Mouse (Mus musculus) retina, postnatal 1 day (tissue): ENCODE results near the gene Pbx1.

ENCODE experiments used
- DNase-seq: peaks from one replicate; pipeline ENCODE4 v3.0.0-alpha.2; 2012

Pbx1 gene

DNA sequence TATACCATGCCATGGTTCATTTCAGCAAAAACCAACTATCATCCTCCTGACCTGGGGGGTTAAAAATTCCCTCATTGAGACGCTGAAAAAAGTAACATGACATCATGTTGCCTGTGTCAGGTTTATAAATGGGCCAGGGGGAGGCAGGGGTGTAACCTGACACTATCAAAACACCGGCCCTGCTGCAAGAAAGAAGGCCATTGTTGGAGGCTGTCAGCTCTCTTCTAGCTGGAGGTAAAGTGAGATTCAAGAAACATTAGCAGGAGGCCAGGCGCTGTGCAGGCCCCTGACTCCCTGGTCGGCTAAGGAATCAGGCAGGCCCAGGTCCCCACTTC, 49.3 kb downstream of the Pbx1 start:
- peak; percentile 71 for DNase-seq

DNA sequence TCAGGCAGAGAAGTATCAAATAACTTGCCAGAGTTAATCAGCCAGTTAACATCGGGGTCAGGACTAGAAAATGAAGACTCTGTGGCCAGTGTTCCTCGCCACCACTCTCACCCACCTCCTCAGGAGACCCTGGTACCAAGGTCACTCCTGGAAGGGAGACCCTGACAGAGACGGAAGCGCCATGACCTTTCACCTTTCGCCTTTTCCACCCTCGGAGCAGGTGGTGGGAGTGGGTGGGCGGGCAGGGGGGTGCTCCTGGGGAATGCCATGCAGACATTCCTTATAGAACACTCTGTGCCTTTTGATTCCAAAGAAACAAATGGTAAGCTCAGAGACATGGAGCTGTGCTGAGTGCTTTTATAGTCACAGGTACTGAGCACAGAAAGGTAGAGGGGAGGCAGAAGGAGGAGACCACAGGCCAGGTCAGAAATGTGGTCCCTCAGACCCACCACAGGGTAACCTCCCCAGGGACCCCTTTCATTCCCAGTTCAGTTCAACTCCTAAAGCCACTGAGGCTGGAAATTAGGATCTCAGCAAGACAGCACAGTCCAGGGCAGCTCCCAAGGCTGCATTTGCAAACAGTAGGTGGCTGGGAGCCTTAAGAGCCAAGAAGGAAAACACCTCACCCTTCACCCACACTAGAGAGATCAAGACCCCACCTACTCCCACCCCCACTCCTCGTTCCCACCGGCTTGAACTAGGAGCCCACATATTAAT, 49.8 kb downstream of the Pbx1 start:
- no peak for DNase-seq

DNA sequence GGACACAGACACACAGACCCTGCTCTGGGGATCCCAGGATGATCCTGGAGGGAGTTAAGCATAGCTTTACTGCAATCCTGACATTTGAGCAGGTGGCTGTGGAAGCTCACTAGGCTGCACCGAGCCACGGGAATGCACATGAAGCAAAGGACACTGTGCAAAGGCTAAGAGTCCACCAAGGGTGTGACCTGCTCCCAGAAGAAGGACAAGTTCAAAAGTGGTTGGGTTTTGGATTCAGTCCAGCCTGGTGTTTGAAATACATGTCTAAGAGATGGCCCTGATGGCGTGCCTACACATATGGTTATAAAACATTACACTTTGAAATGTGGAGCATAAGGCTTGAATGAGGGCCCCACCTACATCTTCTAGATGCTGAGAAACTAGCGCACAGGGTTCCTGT, 50.6 kb downstream of the Pbx1 start:
- DNase-seq, result no peak

DNA sequence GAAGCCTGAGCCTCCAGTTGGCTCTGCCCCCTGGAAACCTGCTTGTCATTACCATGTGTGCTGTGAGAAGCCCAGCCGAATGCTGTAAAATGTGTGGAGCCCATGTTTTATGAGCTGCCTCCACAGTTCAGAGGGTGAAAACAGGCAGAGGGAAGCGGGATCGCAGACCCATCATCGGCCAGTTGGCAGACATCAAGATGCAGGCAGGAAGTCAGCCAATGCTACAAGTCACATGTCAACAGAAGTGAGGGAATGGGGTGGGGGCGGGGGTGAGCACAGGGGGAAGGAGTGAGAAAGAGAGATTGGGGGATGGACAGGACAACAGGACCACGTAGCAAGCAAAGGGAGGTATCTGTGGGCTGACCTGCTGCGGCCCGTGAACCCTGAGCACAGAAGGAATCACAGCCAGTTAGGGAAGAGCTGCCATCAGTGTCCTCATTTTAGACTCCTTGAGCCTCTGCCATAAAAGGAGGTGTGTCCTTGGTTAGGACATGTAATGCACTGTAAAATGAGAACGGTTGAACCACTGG, 51.8 kb downstream of the Pbx1 start:
- no peak for DNase-seq

DNA sequence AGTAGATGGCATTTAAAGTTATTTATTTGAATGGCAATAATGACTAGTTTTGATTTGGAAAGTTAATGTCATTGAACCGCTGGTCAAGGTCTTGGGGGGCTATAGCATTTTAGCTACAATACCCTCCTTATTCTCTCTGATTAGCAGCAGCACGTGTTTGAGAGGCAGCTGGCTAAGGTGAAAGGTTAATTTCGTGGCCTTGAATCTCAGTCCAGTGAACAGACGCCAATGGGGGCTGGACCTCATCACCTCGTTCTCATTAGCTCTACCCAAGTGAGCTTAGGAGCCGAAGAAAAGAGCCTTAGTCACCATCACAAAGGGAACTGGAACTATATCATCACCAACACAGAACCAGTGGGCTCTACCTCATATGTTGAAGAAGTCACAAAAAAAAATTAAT, 54.4 kb downstream of the Pbx1 start:
- peak; percentile 48 for DNase-seq

DNA sequence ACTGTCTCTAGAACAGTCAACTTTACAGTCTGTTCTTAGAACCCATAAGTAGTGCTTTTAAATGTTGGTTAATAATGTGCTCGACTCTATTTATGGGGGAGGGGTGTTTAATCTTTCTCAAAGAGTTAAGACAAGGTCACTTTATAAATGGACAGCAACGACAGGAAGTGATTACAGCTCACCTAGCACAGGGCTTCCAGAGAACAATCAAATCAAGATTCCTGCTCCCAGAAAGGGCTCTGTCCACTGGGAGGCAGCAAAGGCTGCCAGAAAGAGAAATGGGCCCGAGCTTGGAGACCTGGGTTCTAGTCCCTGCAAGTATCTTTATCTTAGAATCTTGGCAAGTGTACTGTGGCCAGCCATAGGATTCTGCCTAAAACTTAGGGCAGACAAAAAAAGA, 55.7 kb downstream of the Pbx1 start:
- DNase-seq, result no peak

DNA sequence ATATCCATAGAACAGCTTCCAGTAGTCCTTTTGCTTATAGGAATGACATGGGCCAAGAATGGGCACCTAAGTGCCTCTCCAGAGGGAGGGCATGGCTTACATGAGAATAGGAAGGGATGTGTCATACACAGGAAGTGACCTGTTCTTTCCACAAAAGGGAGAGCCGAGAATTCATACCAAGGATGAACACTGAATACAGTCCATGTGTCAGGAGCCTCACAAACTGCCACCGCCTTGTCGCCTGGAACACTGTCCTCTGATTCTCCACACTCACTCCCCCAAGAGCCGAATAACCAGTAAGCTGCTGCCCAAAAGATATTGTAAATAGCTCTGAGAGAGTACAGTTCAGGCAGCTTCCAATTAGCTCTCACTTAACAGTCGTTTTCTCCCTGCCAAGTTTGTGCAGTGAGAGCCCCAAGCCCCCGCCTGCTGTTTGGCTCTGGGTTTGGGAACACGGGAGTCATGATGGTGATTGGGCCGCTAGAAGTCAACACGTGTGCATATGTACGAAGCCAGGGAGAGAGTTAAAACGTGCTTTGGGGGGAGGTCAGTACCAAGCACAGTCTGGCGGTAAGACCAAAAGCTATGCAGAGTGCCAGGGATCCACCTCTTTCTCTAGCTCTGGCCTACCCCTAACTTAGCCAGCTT, 57.0 kb downstream of the Pbx1 start:
- DNase-seq, result no peak

DNA sequence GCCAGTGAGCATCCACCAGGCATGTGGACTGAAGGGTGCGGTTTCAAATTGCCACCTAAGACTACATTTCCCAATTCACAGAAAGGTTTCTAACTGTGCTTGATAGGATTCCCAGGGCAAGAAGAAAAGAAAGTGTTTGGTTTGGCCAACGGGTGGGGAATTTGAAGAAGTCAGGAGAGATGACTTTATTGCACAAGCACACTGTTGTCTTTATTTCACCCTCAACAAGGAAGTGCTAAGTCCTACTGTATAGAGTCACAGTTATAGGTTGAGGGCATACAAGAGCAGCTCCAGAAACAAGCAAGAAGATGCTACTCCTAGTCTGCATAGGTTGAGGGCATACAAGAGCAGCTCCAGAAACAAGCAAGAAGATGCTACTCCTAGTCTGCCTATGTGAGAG, 60.0 kb downstream of the Pbx1 start:
- no peak for DNase-seq

DNA sequence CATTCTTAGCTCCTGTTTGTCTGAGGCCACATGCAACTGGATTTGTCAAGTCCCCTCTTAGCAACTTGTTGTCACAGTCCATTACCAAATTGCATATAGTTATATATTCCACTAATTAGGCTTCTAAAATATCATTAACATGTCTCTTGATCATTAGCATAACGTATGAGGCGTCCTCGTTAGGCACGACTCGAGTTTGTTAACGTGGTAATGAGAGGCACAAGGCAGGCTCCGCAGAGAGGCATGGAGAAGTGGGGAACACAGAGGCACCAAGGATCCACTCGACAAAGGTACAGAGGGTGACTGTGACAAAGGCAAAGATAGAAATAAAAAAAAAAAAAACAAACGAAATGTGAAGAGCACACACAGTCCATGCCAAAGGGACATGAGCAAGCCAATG, 61.1 kb downstream of the Pbx1 start:
- DNase-seq, result no peak

DNA sequence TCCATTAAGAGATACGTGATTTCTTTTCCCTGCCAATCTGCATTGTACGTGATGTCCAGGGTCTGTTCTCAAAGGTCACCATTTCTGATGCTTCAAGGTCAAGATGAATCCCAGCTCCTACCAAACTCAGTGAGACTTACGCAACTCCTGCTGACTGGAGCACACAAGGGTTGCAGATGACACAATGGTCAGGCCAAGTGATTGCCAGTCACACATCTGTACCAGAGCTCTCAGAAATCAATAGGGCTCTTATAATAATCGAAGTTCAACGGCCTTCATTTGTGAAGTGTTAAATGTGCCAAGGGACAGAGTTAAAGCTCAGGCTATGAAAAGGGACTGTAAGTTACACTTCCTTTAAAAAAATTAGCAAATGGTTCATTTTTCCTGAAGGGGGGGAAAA, 65.8 kb downstream of the Pbx1 start:
- no peak for DNase-seq

DNA sequence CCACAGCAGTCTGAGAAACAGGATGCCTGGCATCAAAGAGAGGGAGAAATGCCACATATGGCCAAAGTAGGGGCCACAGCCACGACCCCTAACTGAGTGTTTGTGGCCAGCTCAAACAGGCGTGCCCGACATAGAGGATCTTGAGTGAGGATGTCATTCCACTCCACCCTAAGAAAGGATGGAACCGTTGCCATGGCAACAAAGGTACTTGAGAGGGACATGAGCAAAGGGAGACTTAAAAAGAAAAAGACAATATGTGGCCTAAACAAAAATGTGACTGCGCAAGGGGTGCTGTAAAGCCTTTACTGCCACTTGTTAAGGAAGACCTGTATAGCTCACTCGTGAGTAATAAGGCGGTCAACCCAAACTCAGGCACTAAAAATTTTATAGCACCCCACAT, 67.7 kb downstream of the Pbx1 start:
- no peak for DNase-seq

DNA sequence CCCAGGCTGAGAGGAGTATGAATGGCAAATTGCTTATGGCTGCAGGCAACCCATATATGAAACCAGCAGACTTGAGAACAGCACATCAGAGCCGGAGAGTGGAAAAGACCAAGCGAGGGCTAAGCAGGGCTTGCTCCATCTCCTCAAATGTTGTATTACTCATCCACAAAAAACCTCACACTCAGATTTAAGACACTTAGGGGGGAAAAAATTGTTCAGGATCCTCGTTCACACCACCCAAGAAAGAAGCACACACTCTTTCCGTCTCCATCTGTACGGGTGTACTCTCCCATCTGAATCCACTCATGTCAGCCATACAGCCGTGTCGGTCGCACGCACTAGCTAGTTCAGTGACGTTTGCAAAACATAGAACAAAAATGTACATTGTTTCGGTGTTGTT, 69.0 kb downstream of the Pbx1 start:
- no peak for DNase-seq

DNA sequence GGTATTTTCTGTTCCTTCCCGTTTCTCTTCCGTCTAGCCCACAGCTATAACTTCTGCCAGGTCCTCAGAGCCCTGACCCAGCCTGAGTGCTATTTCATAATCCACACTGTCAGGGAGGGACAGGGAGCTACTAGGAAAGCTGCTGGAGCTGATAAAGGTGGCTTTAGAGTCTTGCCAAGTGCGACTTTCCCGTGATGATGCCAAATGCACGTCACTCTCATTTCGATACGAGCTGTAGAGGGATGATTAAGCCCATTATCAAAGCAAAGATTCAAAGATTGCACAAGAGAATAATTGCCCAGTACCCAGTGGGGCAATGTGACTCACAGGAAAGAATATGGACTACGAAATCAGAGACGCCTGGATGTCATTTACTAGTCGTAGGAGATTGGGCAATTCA, 69.6 kb downstream of the Pbx1 start:
- DNase-seq, result no peak

DNA sequence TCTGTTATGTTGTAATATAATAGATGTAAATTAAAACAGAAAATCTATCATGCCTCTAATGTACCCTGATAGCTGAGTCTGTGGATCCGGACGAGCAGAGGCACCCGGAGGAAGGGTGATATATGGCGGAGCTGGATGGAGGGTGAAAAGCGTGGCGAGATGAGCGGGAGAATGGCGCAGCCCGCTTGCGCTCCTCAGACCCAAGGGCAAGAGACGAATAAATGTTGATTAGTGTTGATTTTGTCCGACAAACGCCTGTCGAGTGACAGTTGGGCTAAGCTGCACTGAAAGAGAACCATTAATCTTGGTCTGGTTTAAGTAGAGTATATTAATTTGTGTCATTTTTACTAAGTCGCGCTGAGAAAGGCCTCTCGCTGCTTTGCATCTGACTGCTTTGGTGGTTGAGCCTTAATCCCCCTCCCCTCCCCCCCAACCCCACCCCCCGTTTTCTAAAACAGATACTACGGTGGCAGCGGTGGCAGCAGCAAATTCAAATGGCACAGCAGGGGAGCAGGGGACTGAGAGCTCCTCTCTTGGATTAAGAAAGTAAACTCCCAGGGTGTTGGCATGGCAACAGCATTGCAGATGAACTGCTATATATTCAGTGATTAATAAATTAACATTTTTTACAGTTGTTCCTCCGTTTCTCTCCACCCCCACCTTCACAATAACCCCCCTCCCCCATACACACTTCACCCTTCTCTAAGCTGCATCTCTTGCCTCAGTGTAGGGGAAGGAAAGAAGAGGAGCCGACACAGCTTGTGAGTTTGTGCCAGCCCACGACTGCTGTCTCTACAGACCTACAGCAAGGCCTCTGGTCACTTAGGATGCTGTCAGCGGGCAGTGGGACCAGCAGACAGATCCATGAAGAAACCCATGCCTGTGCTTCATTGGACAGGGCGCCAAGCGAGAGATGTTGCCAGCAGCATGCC, 74.1 kb downstream of the Pbx1 start:
- peak; percentile 80 for DNase-seq

DNA sequence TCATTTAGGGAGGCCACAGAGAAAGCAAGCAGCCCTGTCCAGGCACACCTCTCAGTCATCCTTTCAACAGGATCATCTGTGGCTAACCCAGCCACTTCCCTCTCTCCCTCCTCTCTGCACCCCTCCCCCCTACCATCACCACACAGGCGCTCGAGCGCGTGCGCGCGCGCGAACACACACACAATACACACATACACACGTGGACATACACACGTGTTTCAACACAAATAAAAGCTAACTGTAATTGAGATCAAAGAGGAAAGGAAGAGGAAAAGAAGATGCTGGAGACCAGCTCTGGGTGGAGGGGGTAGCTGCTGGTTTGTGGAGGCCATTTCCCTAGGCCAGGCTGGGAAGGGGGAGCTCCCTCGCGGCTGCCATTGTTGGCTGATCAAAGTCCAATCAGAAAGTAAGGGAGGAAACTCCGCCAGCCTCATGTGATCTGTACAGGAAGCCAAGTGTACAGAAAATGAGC, 75.1 kb downstream of the Pbx1 start:
- DNase-seq, result peak; percentile 84

DNA sequence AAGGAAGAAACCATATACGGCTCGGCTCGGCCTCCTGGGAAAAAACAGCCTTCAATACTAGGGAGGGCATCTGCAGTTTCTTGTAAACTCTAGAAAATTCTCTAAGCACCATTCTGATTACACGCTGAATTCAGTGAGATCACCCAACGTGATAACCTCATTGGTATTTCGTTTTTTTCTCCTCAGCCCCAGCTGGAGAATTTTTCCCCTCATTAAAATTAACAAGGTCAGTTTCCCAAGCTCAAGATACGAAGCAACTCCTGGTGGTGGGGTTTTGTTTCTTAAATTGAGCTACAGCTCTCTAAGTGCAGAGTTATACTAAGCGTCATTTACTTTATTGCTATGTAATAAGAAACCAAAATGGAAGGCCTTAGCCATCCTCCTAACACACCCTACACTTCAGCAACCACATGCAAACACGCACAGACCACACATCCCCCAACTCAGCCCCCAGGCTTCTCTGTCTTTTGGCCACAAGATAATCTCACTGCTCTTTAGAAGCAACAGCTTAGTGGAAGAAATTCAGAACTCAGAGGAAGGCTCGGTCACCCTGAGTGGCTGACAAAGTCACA, 76.0 kb downstream of the Pbx1 start:
- peak; percentile 41 for DNase-seq

DNA sequence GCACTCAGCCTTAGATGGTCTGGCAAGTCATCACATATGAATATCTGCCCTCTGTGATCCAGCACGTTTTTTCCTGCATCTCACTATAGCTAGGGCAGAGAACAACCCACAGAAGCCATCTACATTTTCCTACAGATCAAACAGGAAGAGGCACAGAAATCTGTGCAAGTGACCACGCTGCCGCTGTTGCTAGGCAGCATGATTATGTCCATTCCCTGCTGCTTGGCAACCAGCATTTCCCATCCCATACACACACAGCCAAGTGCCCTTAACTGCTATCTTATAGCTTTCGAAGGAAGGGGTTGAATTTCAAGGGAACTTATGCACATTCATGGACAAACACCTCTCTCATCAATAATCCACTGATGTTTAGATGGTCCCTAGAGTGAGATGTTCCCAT, 77.1 kb downstream of the Pbx1 start:
- DNase-seq, result peak; percentile 69

DNA sequence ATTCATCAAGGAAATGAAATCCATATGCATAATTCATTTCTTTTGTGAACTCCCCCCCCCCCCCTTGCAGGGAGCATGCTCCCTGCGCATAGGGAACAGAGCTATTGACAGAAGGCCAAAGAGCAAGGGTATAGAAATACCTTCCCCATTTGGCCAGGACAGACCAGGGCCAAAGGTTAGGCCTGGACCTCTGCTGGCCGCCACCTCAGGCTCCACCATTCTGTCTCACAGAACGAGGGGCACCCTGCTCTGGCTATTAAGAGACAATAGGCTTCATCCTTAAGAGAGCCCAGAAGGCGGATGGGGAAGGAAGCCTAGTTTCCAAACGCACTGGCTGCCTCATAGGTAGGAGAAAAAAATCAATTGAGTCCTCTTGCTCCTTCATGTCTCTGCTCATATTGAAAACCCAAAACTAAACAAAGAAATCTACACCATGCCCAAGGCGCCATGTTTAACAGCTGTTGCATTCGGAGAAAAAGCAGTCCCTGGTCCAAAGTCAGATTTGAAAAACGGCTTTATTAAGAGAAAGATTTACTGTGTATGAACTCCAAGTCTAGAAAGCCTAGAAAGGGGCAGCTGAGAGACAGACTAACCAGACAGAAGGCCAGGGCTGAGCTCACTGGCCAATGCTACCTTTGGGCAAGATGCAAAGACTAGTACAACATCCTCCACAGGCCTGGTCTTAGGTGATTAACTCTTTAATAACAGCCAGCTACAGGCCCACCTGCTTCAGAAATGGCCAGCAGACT, 83.9 kb downstream of the Pbx1 start:
- no peak for DNase-seq

DNA sequence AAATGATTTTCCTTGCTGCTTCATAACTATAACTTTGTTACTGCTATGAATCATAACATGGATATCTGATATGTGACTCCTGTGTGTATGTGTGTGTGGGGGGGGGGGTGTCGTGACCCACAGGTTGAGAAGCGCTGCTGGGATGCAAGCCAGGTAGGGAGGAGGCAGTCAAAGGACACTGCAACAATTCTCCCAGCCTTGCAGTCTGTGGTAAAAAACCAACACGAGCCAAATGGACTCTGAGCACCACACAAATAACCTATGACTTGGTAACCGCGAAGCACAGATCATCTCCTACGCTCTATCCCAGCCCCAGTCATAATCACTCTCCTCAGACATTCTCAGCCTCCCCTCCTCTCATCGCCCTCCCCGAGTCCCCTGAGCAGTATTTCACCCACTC, 87.2 kb downstream of the Pbx1 start:
- DNase-seq, result no peak

DNA sequence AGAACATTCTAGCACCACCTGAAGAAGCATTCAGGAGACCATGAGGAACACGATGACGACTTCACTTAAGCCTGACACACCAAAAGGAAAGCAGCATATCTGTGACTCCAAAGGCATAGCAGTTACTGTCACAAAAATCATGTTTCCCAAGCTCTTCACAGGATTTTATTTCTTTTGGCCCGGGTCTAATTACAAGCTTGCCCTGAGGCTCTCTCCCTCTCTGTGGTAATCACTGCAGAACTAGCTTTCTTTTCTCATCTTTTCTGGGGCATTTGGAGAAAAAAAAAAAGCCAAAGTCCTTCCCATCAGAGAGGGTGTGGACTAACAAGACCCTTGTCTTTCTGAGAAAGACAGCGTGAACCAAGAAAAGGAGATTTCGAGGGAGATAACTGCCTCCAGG, 87.8 kb downstream of the Pbx1 start:
- no peak for DNase-seq

DNA sequence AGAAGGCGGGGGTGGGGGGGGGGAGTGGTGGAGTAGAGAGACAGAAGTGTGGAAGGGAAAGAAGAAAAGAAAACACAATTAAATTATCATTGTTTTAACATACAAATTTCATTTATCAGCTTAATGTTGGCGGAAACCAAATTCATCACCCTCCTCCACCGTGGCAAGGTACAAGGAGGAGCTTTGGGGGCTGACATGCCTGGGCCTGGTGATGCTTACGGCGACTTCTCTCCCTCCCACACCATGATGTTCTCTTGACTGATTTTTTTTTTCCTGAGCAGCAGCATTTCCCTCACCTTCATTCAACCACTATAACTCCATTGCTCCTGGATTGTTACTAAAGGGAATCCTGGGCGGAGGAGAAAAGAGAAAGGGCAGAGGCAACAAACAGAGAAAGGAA, 89.8 kb downstream of the Pbx1 start:
- DNase-seq, result no peak

DNA sequence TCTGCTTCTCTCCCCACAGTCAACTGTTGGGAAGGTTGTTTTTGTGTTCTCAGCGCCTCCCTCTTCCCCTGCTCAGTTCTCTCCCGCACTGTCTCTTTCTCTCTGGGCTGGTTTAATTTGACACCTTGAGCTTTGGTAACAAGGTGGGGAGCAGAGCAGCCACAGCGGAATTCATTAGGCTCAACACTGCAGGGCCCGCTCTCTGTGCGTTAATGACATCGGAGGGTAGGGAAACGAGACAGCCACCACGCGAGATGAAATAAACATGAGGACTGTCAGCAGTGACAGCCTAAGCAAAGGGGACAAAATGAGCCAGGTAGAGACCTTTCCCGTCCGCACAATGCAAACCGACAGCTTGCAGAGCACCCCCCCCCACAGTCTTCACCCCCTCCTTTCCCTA, 90.2 kb downstream of the Pbx1 start:
- DNase-seq, result peak; percentile 41

DNA sequence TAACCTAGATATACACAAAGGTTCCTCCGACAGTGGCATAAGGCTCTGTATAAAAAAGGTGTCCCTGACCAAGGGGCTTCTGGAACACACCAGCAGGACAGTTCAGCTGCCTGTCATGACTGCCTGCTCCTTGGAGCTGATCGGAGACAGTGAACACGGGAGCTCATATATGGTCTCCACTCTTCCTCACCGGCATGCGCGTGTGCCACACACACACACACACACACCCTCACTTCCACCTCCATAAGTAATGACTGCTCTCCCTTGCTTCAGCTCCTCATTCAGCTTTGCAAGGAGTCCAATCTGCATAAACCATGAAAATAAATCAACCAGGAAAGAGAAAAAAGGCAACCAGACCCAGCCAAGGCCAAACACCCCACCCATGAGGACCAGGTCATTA, 90.7 kb downstream of the Pbx1 start:
- DNase-seq, result no peak
